Mouse (Mus musculus) liver, postnatal 0 days (tissue): ENCODE measurements at regions not wholly inside any gene's neighbourhood (a gene's known extent, or its start where the extent isn't known, plus 50 kb on each side); places are given as distances from the start of the nearest gene placed in this dataset.

Experiments
- CTCF ChIP-seq: sonication (generic); IDR thresholded peaks from 2 replicates; pipeline ENCODE4 v1.5.1; 2016; ENCODE audit warnings: antibody characterized with exemption, low read depth
- EP300 ChIP-seq: IDR thresholded peaks from 2 replicates; pipeline ENCODE4 v1.6.1; 2016; ENCODE audit warnings: antibody characterized with exemption, low read depth, mild to moderate bottlenecking

- no peak for TF ChIP-seq CTCF
- no peak for TF ChIP-seq EP300
Measured at GRCm38 (mm10) chr5:63579409-63579808, 69.5 kb upstream of the Nwd2 start.
